Mouse (Mus musculus) forebrain, postnatal 0 days (tissue): Measurements from ENCODE around the gene Actr6. TPM values are rescaled to one million over a fixed set of nuclear protein-coding genes. Genes with fewer than 3 reads are reported as not detected.

Source experiments
- ATAC-seq: fragments of 200-750 bp; cut with Nextera tagmentation; 2 replicates; pipeline ENCODE4 v1.8.0; 2017; ENCODE audit warnings: mild to moderate bottlenecking, moderate library complexity
- DNase-seq: peaks from one replicate; pipeline ENCODE4 v3.0.0-alpha.2; 2015
- H3K27ac ChIP-seq: fragments of 300-500 bp; sonication (generic); 2 replicates; pipeline ENCODE4 v1.5.1; 2014; ENCODE audit warnings: low read depth, mild to moderate bottlenecking, antibody characterized with exemption, low read length, moderate library complexity, mixed read lengths
- H3K27me3 ChIP-seq: fragments of 300-500 bp; sonication (generic); 2 replicates; pipeline ENCODE4 v1.6.1; 2014; ENCODE audit warnings: mild to moderate bottlenecking, low read length, mixed read lengths; ENCODE audit not compliant: insufficient read depth
- H3K36me3 ChIP-seq: fragments of 300-500 bp; sonication (generic); 2 replicates; pipeline ENCODE4 v1.6.1; 2014; ENCODE audit warnings: mild to moderate bottlenecking, moderate library complexity; ENCODE audit not compliant: insufficient read depth
- H3K4me1 ChIP-seq: fragments of 300-500 bp; sonication (generic); 2 replicates; pipeline ENCODE4 v1.6.1; 2014; ENCODE audit warnings: antibody characterized with exemption; ENCODE audit not compliant: insufficient read depth
- H3K4me2 ChIP-seq: fragments of 300-500 bp; sonication (generic); 2 replicates; pipeline ENCODE4 v1.6.1; 2014; ENCODE audit warnings: low read depth, mild to moderate bottlenecking, moderate library complexity
- H3K4me3 ChIP-seq: fragments of 300-500 bp; sonication (generic); 2 replicates; pipeline ENCODE4 v1.5.1; 2014; ENCODE audit warnings: low read depth, low read length, mixed read lengths
- H3K9ac ChIP-seq: fragments of 300-500 bp; sonication (generic); 2 replicates; pipeline ENCODE4 v1.6.1; 2014; ENCODE audit warnings: mild to moderate bottlenecking
- H3K9me3 ChIP-seq: fragments of 300-500 bp; sonication (generic); 2 replicates; pipeline ENCODE4 v1.6.1; 2016; ENCODE audit warnings: low read length
- CTCF ChIP-seq: sonication (generic); IDR thresholded peaks from 2 replicates; pipeline ENCODE4 v1.5.1; 2016; ENCODE audit warnings: antibody characterized with exemption, control low read depth, low read depth
- WGBS: fragments of 180-500 bp; shearing (Covaris S2); extraction: QIAGEN DNeasy Blood & Tissue Kit; methylation state at CpG from one replicate; pipeline ENCODE4 v1.1.7; 2014; 5-methylcytosine and 5-hydroxymethylcytosine counted together
- polyA plus RNA-seq: library from polyadenylated mRNA; unstranded; fragments of >200 nt; fragmentation: Nextera tagmentation; extraction: Ambion mirVana; gene quantifications from 2 replicates; pipeline ENCODE4 v1.2.1, GENCODE M21; 2015
- total RNA-seq: library from RNA; depleted of rRNA; stranded (reverse); fragments of >200 nt; gene quantifications from 2 replicates; pipeline ENCODE4 v1.2.3, GENCODE M21; 2014

Gene Actr6
- total and polyA plus RNA-seq, 2 experiments from 2014 or later: 48.8 to 67.9 TPM

GRCm38 (mm10) chr10:89695194-89695911 lies 36.7 kb downstream of the Actr6 start:
- DNase-seq (no peak), ATAC-seq (no peak)
- TF ChIP-seq CTCF: no peak
- Histone ChIP-seq H3K9ac (no peak overlapping the region), H3K4me2 (no peak overlapping the region), H3K9me3 (no peaks in the 10 kb centered on the region), H3K4me1 (no peaks in the 10 kb centered on the region), H3K27ac (no peak overlapping the region), H3K4me3 (no peak overlapping the region), H3K27me3 (no peaks in the 10 kb centered on the region), H3K36me3 (no peaks in the 10 kb centered on the region; the same call in 1 of the 2 replicates)
- WGBS: 79% methylated on average over 20 of the region's 20 CpGs

- Histone ChIP-seq H3K4me1 (no peaks in the 10 kb centered on the region), H3K27ac (no peak overlapping the region), H3K4me2 (no peak overlapping the region), H3K4me3 (no peak overlapping the region), H3K9me3 (no peaks in the 10 kb centered on the region), H3K9ac (no peak overlapping the region), H3K36me3 (no peaks in the 10 kb centered on the region; the same call in 1 of the 2 replicates), H3K27me3 (no peaks in the 10 kb centered on the region)
- no peak for ATAC-seq
- DNase-seq: no peak
- WGBS: 65% methylated on average over 8 of the region's 8 CpGs
- no peak for TF ChIP-seq CTCF
Observed at GRCm38 (mm10) chr10:89690021-89690420, 42.1 kb downstream of the Actr6 start.

- Histone ChIP-seq H3K9ac (no peak overlapping the region), H3K27ac (no peak overlapping the region), H3K27me3 (no peaks in the 10 kb centered on the region), H3K4me1 (peaks cover 10% of the 10 kb centered on the region; the same call in 1 of the 2 replicates), H3K36me3 (no peaks in the 10 kb centered on the region; the same call in none of the 2 replicates), H3K4me2 (no peak overlapping the region), H3K9me3 (no peaks in the 10 kb centered on the region), H3K4me3 (no peak overlapping the region)
- DNase-seq: no peak
- no peak for ATAC-seq
- TF ChIP-seq CTCF: no peak
- WGBS: 82% methylated on average over 2 of the region's 2 CpGs
Observed at GRCm38 (mm10) chr10:89687455-89687854, 44.6 kb downstream of the Actr6 start.

GRCm38 (mm10) chr10:89686139-89686808 lies 45.8 kb downstream of the Actr6 start, which contains the start of gene Scyl2:
Gene Scyl2 (minus strand): TSS chr10:89686285.
- Histone ChIP-seq H3K4me2 (peak within 1 kb of the TSS; percentile 62), H3K36me3 (no peaks in the 10 kb centered on the region; the same call in 1 of the 2 replicates), H3K9me3 (no peaks in the 10 kb centered on the region), H3K27me3 (no peaks in the 10 kb centered on the region), H3K27ac (peak within 1 kb of the TSS; percentile 83), H3K4me1 (peaks cover 10% of the 10 kb centered on the region; the same call in 1 of the 2 replicates), H3K4me3 (peak within 1 kb of the TSS; percentile 100), H3K9ac (peak within 1 kb of the TSS; percentile 97)
- ATAC-seq: peak; percentile 99
- no peak; the same call in 1 of the 2 replicates for TF ChIP-seq CTCF
- DNase-seq: peak; percentile 96
- 6% methylated on average over 31 of the region's 31 CpGs for WGBS

- DNase-seq: peak; percentile 30
- WGBS: 1% methylated on average over 49 of the region's 51 CpGs
- Histone ChIP-seq H3K9ac (peak overlapping the region; percentile 97), H3K4me1 (peaks cover 10% of the 10 kb centered on the region; the same call in 1 of the 2 replicates), H3K36me3 (no peaks in the 10 kb centered on the region; the same call in 1 of the 2 replicates), H3K27ac (peak overlapping the region; percentile 83), H3K27me3 (no peaks in the 10 kb centered on the region), H3K4me3 (peak overlapping the region; percentile 100), H3K9me3 (no peaks in the 10 kb centered on the region), H3K4me2 (peak overlapping the region; percentile 62)
- TF ChIP-seq CTCF: no peak
- peak; percentile 64 for ATAC-seq
Observed at GRCm38 (mm10) chr10:89685391-89686138, 46.5 kb downstream of the Actr6 start.

- Histone ChIP-seq H3K9me3 (no peaks in the 10 kb centered on the region), H3K4me2 (no peak overlapping the region), H3K27ac (no peak overlapping the region), H3K9ac (no peak overlapping the region), H3K4me3 (no peak overlapping the region), H3K4me1 (peaks cover 10% of the 10 kb centered on the region; the same call in 1 of the 2 replicates), H3K36me3 (no peaks in the 10 kb centered on the region; the same call in 1 of the 2 replicates), H3K27me3 (no peaks in the 10 kb centered on the region)
- WGBS: 77% methylated on average over 10 of the region's 10 CpGs
- DNase-seq (no peak), ATAC-seq (no peak)
- TF ChIP-seq CTCF: no peak
Observed at GRCm38 (mm10) chr10:89682961-89683360, 49.1 kb downstream of the Actr6 start.
